In the genomic region with DNA sequence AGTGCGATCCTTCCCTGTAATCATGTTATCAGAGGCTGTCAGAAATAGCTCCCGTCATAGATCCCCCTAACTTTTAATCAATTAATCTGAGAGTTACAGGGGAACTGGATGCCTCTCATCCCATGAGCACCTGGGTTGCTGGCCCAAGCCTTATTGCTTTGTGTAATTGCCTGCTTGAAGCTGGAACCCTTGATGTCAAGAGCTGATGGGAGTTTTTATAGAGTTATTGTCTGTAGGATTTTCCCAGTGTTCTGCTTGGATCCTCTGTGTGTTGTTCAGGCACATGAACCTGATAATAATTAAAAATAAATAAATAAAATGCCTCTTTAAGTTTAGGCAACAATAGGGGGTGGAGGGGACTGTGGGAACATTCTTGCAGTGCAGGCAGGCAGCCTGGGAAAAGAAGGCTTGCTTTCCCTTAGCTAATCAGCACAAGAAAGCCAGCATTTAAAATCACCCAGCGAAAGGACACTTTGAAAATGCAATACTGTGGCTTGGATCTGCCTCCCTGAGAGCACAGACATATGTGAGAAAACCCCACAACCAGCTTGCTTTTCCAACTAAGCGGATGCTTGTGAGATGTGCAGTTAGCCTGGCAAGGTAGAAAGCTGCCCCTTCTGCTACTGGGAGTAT, we compare ENCODE assay signal across 9 mouse cellular contexts. TPM values are rescaled to one million over a fixed set of nuclear protein-coding genes. Genes with fewer than 3 reads are reported as not detected.
A peak's percentile ranks its signal among the peaks of the same experiment; 100 is the strongest.
DNase-seq lines count a peak whose midpoint lies in the region; ATAC-seq lines count a peak whose summit lies in the region.
"Had no signal": no experiment of that assay in that cellular context is flagged by ENCODE, and none has a peak within 500 bp of the region (broad histone marks: within the 10 kb centered on the region; RNA-seq: fewer than 3 reads in every experiment).

No protein-coding gene starts in this region.

- 28% methylated on average over 4 of the region's 4 CpGs for WGBS in neural tube, embryonic 11.5 days
- WGBS in forebrain, embryonic 11.5 days, result 13% methylated on average over 4 of the region's 4 CpGs
- WGBS in limb, embryonic 12.5 days, result 57% methylated on average over 4 of the region's 4 CpGs

- H3K27ac ChIP-seq in neural tube, embryonic 11.5 days (ENCODE audit: low read depth, low read length), result peak overlapping the region; percentile 72
- H3K27ac ChIP-seq in forebrain, embryonic 11.5 days (ENCODE audit: low read depth, low read length), result peak overlapping the region; percentile 54
- H3K27ac ChIP-seq in limb, embryonic 12.5 days, result peak overlapping the region; percentile 37

- H3K9me3 ChIP-seq in neural tube, embryonic 11.5 days (ENCODE audit: control insufficient read depth, low read length), result no peaks in the 10 kb centered on the region
- H3K9me3 ChIP-seq in forebrain, embryonic 11.5 days (ENCODE audit: control insufficient read depth, low read length), result no peaks in the 10 kb centered on the region
- no peaks in the 10 kb centered on the region for H3K9me3 ChIP-seq in limb, embryonic 12.5 days

- no peak for ATAC-seq in neural tube, embryonic 11.5 days (ENCODE audit: insufficient read depth, low FRiP score, low TSS enrichment)
- ATAC-seq in forebrain, embryonic 11.5 days (replicated peaks; ENCODE audit: low FRiP score), result peak; percentile 57
- no peak for ATAC-seq in limb, embryonic 12.5 days (ENCODE audit: insufficient number of reproducible peaks, insufficient read depth, low FRiP score, low TSS enrichment, low read depth)

- H3K4me1 ChIP-seq in neural tube, embryonic 11.5 days (ENCODE audit: control insufficient read depth, insufficient read depth, low read length), result peaks cover 63% of the 10 kb centered on the region
- H3K4me1 ChIP-seq in forebrain, embryonic 11.5 days (replicated peaks; ENCODE audit: control insufficient read depth, insufficient read depth, low read length), result peaks cover 52% of the 10 kb centered on the region
- peaks cover 83% of the 10 kb centered on the region for H3K4me1 ChIP-seq in limb, embryonic 12.5 days (replicated peaks)

- H3K4me3 ChIP-seq in neural tube, embryonic 11.5 days (ENCODE audit: low read depth, low read length), result no peak overlapping the region
- H3K4me3 ChIP-seq in forebrain, embryonic 11.5 days (ENCODE audit: low read depth, low read length), result no peak overlapping the region
- no peak overlapping the region for H3K4me3 ChIP-seq in limb, embryonic 12.5 days (replicated peaks)

- H3K27me3 ChIP-seq in neural tube, embryonic 11.5 days (ENCODE audit: control insufficient read depth, insufficient read depth, low read length), result no peaks in the 10 kb centered on the region
- no peaks in the 10 kb centered on the region for H3K27me3 ChIP-seq in forebrain, embryonic 11.5 days (ENCODE audit: control insufficient read depth, insufficient read depth, low read length)
- H3K27me3 ChIP-seq in limb, embryonic 12.5 days, result no peaks in the 10 kb centered on the region

- H3K36me3 ChIP-seq in neural tube, embryonic 11.5 days (ENCODE audit: control insufficient read depth, insufficient read depth, low read length), result no peaks in the 10 kb centered on the region
- no peaks in the 10 kb centered on the region for H3K36me3 ChIP-seq in forebrain, embryonic 11.5 days (ENCODE audit: control insufficient read depth, insufficient read depth, low read length)
- no peaks in the 10 kb centered on the region for H3K36me3 ChIP-seq in limb, embryonic 12.5 days

- H3K9ac ChIP-seq in neural tube, embryonic 11.5 days (ENCODE audit: low read length), result no peak overlapping the region
- no peak overlapping the region for H3K9ac ChIP-seq in forebrain, embryonic 11.5 days (ENCODE audit: low read length)
- no peak overlapping the region for H3K9ac ChIP-seq in limb, embryonic 12.5 days (replicated peaks)

- no peak for DNase-seq in neural tube, embryonic 11.5 days (ENCODE audit: low spot score)
- no peak for DNase-seq in neural tube, embryonic 10.5 days (ENCODE audit: extremely low spot score, low spot score)
- no peak for DNase-seq in forebrain, embryonic 11.5 days (ENCODE audit: low spot score)
- DNase-seq in T-cell, adult 2 months (ENCODE audit: low spot score), result no peak
- no peak for DNase-seq in cerebellum, adult 8-10 months
- DNase-seq in lung, postnatal 36 days, result no peak
- DNase-seq: cerebellum, adult 18-20 months; right cerebral cortex, postnatal 25 days had no signal

- H3K4me2 ChIP-seq in neural tube, embryonic 11.5 days (ENCODE audit: low read depth), result no peak overlapping the region
- peak overlapping the region; percentile 16; the same call in 1 of the 2 replicates for H3K4me2 ChIP-seq in forebrain, embryonic 11.5 days (ENCODE audit: low read depth, low read length, severe bottlenecking)
- no peak overlapping the region for H3K4me2 ChIP-seq in limb, embryonic 12.5 days

RNA-seq across cellular contexts. Expression of gene Sept11, which starts 33.8 kb away (rescaled TPM):
- polyA plus RNA-seq in neural tube, embryonic 11.5 days (2014; fragmentation: Nextera tagmentation; extraction: Ambion mirVana), result 276 and 289 TPM in 2 replicates
- polyA plus RNA-seq in forebrain, embryonic 11.5 days (2014; fragmentation: Nextera tagmentation; extraction: Ambion mirVana), result 288 and 296 TPM in 2 replicates
- polyA plus RNA-seq in limb, embryonic 12.5 days (2016; fragmentation: Nextera tagmentation; extraction: Ambion mirVana), result 258 and 277 TPM in 2 replicates
